Mouse (Mus musculus) hindbrain, embryonic 11.5 days (tissue): ENCODE data around the gene Gpc5. TPM values are rescaled to one million over a fixed set of nuclear protein-coding genes. Genes with fewer than 3 reads are reported as not detected.

Source experiments
- ATAC-seq: fragments of 200-750 bp; cut with Nextera tagmentation; 2 replicates; pipeline ENCODE4 v1.8.0; 2017; ENCODE audit warnings: mild to moderate bottlenecking, moderate TSS enrichment, moderate library complexity; ENCODE audit not compliant: low FRiP score
- DNase-seq: peaks from one replicate; pipeline ENCODE4 v3.0.0-alpha.2; 2015; ENCODE audit warnings: low spot score
- H3K27ac ChIP-seq: fragments of 300-500 bp; sonication (generic); 2 replicates; pipeline ENCODE4 v1.5.1; 2014; ENCODE audit warnings: mild to moderate bottlenecking, low read depth, low read length
- H3K27me3 ChIP-seq: fragments of 300-500 bp; sonication (generic); 2 replicates; pipeline ENCODE4 v1.6.1; 2014; ENCODE audit warnings: mild to moderate bottlenecking, low read length, moderate library complexity, mixed read lengths; ENCODE audit not compliant: control insufficient read depth, insufficient read depth
- H3K36me3 ChIP-seq: fragments of 300-500 bp; sonication (generic); 2 replicates; pipeline ENCODE4 v1.6.1; 2014; ENCODE audit warnings: mild to moderate bottlenecking, low read length, moderate library complexity, mixed read lengths; ENCODE audit not compliant: control insufficient read depth, insufficient read depth
- H3K4me1 ChIP-seq: fragments of 300-500 bp; sonication (generic); replicated peaks from 2 replicates; pipeline ENCODE4 v1.6.1; 2014; ENCODE audit warnings: low read length, mixed read lengths; ENCODE audit not compliant: control insufficient read depth, insufficient read depth
- H3K4me2 ChIP-seq: fragments of 300-500 bp; sonication (generic); replicated peaks from 2 replicates; pipeline ENCODE4 v1.6.1; 2014; ENCODE audit warnings: mild to moderate bottlenecking, low read depth, low read length
- H3K4me3 ChIP-seq: fragments of 300-500 bp; sonication (generic); 2 replicates; pipeline ENCODE4 v1.5.1; 2014; ENCODE audit warnings: low read depth, low read length
- H3K9ac ChIP-seq: fragments of 300-500 bp; sonication (generic); 2 replicates; pipeline ENCODE4 v1.6.1; 2014; ENCODE audit warnings: low read depth, low read length
- H3K9me3 ChIP-seq: fragments of 300-500 bp; sonication (generic); 2 replicates; pipeline ENCODE4 v1.6.1; 2016; ENCODE audit warnings: low read length; ENCODE audit not compliant: control insufficient read depth
- WGBS: fragments of 180-500 bp; shearing (Covaris S2); extraction: QIAGEN DNeasy Blood & Tissue Kit; methylation state at CpG from one replicate; pipeline ENCODE4 v1.1.7; 2014; 5-methylcytosine and 5-hydroxymethylcytosine counted together
- polyA plus RNA-seq: library from polyadenylated mRNA; unstranded; fragments of >200 nt; fragmentation: Nextera tagmentation; extraction: Ambion mirVana; gene quantifications from 2 replicates; pipeline ENCODE4 v1.2.1, GENCODE M21; 2014

The Gpc5 gene
- polyA plus RNA-seq, 1 experiment from 2014 or later: 0.73 TPM

DNA sequence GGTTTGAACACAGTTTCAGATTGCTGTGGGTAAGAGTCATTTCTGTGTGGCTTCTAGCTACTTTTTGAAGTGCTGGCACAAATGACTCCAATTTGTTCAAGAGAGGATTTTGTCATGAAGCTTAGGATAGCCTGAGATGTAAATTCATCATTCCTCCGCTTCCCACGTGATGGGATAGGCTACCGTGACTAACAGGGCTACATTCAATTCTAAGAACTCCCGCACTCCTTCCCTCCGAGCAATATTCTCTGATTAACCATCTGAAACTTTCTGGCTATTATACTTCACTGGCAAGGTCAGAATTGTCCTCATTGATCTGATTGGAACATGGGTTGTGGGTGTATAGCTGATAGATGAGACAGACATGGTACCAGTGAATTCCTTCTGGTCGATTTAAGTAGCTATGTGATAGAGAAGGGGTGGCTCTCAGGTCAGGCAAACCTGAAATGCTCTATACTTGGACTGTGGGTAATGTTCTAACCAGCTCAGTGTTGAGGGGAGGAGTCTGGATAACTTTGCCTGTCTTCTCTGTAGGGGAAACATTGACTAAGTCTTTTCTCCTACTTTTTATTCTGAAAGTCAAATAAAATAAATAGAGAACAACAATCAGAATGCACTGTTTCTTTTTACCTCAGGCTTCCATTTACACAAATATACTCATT is 319.6 kb downstream of the Gpc5 start:
- 53% methylated on average over 6 of the region's 6 CpGs for WGBS
- Histone ChIP-seq H3K27ac (no peak overlapping the region), H3K36me3 (no peaks in the 10 kb centered on the region), H3K4me1 (no peaks in the 10 kb centered on the region), H3K9ac (no peak overlapping the region), H3K4me2 (no peak overlapping the region), H3K9me3 (no peaks in the 10 kb centered on the region), H3K4me3 (no peak overlapping the region), H3K27me3 (no peaks in the 10 kb centered on the region)
- ATAC-seq: peak; percentile 12; the same call in 1 of the 2 replicates
- no peak for DNase-seq

DNA sequence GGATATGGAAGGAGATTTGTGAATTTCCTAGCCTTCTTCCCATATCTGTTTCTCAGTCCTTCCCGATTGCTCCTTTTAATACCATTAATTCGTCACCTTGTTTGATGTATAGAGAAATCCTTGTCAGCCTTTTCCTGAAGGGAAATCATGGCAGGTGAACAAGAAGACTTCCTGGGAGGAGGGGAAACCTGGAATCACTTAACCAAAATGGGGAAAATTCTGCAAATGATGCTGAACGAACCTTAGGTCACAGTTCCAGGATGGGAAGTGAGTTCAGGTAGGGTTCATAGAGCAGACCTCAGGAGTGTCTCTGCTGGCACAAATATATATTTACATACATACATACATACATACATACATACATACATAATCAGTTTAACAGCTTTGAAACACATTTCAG is 320.8 kb downstream of the Gpc5 start:
- Histone ChIP-seq H3K27ac (no peak overlapping the region), H3K27me3 (no peaks in the 10 kb centered on the region), H3K9me3 (no peaks in the 10 kb centered on the region), H3K4me1 (no peaks in the 10 kb centered on the region), H3K9ac (no peak overlapping the region), H3K4me3 (no peak overlapping the region), H3K36me3 (no peaks in the 10 kb centered on the region), H3K4me2 (no peak overlapping the region)
- WGBS: 68% methylated on average over 3 of the region's 3 CpGs
- DNase-seq (peak; percentile 2), ATAC-seq (no peak)

GRCm38 (mm10) chr14:115413429-115413828 is 321.4 kb downstream of the Gpc5 start:
- Histone ChIP-seq H3K36me3 (no peaks in the 10 kb centered on the region), H3K9me3 (no peaks in the 10 kb centered on the region), H3K4me1 (no peaks in the 10 kb centered on the region), H3K4me2 (no peak overlapping the region), H3K27me3 (no peaks in the 10 kb centered on the region), H3K4me3 (no peak overlapping the region), H3K27ac (no peak overlapping the region), H3K9ac (no peak overlapping the region)
- WGBS: 61% methylated on average over 1 of the region's 1 CpGs
- peak; percentile 17 for DNase-seq
- peak; percentile 58 for ATAC-seq

DNA sequence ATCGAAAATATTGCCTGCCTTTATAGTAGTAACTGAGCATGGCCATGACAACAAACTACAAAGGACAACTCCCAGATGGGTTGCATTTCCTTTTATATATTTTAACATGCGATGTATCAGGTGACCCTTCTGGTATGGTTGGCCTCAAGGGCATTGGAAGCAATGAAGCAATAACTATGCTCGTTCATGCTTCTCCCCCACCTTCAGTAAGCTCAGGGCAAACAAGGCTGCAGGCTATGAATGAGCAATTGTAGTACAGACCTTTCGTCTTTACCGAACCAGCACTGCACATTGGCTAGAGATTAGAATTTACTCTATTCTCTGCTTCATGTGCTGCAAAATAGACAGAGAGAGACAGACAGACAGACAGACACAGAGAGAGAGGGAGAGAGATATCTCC is 322.5 kb downstream of the Gpc5 start:
- Histone ChIP-seq H3K9me3 (no peaks in the 10 kb centered on the region), H3K4me3 (no peak overlapping the region), H3K27me3 (no peaks in the 10 kb centered on the region), H3K4me1 (no peaks in the 10 kb centered on the region), H3K4me2 (no peak overlapping the region), H3K9ac (no peak overlapping the region), H3K27ac (no peak overlapping the region), H3K36me3 (no peaks in the 10 kb centered on the region)
- ATAC-seq: peak; percentile 50; the same call in 1 of the 2 replicates
- DNase-seq: peak; percentile 3
- WGBS: 49% methylated on average over 5 of the region's 5 CpGs

- H3K27me3 ChIP-seq: no peaks in the 10 kb centered on the region
- DNase-seq (no peak), ATAC-seq (peak; percentile 73)
- H3K9ac ChIP-seq: no peak overlapping the region
- no peak overlapping the region for H3K4me2 ChIP-seq
- no peaks in the 10 kb centered on the region for H3K36me3 ChIP-seq
- no peak overlapping the region for H3K4me3 ChIP-seq
- H3K4me1 ChIP-seq: no peaks in the 10 kb centered on the region
- H3K9me3 ChIP-seq: no peaks in the 10 kb centered on the region
- H3K27ac ChIP-seq: no peak overlapping the region
- 66% methylated on average over 3 of the region's 3 CpGs for WGBS
Measured at GRCm38 (mm10) chr14:115431967-115432366, 340.0 kb downstream of the Gpc5 start.

DNA sequence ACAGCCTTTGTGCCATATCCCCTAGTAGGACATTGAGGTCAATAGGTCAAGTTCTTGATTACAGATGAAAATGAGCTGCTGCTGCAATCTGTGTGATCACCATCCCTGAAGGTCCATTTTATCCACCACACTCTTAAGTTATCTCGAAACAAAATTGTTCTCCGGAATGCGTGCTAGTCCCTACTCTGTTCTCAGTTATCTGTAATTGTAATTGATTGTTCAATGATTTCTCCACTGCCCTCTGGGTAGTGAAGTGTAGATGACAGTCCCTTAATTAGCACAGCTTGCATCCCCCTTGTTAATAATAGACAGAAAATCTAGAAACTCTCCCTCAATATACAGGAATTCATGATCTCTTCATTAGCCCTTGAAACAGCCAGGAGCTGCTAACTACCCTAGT is 340.4 kb downstream of the Gpc5 start:
- Histone ChIP-seq H3K36me3 (no peaks in the 10 kb centered on the region), H3K4me1 (no peaks in the 10 kb centered on the region), H3K4me3 (no peak overlapping the region), H3K27ac (no peak overlapping the region), H3K27me3 (no peaks in the 10 kb centered on the region), H3K4me2 (no peak overlapping the region), H3K9me3 (no peaks in the 10 kb centered on the region), H3K9ac (no peak overlapping the region)
- 75% methylated on average over 3 of the region's 3 CpGs for WGBS
- DNase-seq (no peak), ATAC-seq (peak; percentile 65)

GRCm38 (mm10) chr14:115436617-115437016 is 344.6 kb downstream of the Gpc5 start:
- H3K4me2 ChIP-seq: no peak overlapping the region
- H3K36me3 ChIP-seq: no peaks in the 10 kb centered on the region
- no peak for DNase-seq
- 61% methylated on average over 2 of the region's 2 CpGs for WGBS
- no peak overlapping the region for H3K9ac ChIP-seq
- H3K27me3 ChIP-seq: no peaks in the 10 kb centered on the region
- H3K4me1 ChIP-seq: no peaks in the 10 kb centered on the region
- H3K9me3 ChIP-seq: no peaks in the 10 kb centered on the region
- no peak overlapping the region for H3K27ac ChIP-seq
- H3K4me3 ChIP-seq: no peak overlapping the region
- no peak for ATAC-seq

- no peaks in the 10 kb centered on the region for H3K36me3 ChIP-seq
- H3K4me3 ChIP-seq: no peak overlapping the region
- 81% methylated on average over 10 of the region's 10 CpGs for WGBS
- no peak overlapping the region for H3K4me2 ChIP-seq
- no peaks in the 10 kb centered on the region for H3K27me3 ChIP-seq
- DNase-seq (no peak), ATAC-seq (0 out of 2 replicates have a peak, but pooled peaks have one; percentile 26)
- H3K9me3 ChIP-seq: no peaks in the 10 kb centered on the region
- no peak overlapping the region for H3K27ac ChIP-seq
- no peak overlapping the region for H3K9ac ChIP-seq
- H3K4me1 ChIP-seq: no peaks in the 10 kb centered on the region
Measured at GRCm38 (mm10) chr14:115444789-115445770, 353.1 kb downstream of the Gpc5 start.
